Mouse (Mus musculus): ENCODE measurements at regions not wholly inside any gene's neighbourhood (a gene's known extent, or its start where the extent isn't known, plus 50 kb on each side); places are given as distances from the start of the nearest gene placed in this dataset.

- TF ChIP-seq CTCF (IDR thresholded peaks at IDR 0.05; ENCODE audit: insufficient read depth, low read depth, low read length) (no peak), POLR2A (IDR thresholded peaks at IDR 0.05; ENCODE audit: insufficient read depth, low read depth, low read length) (no peak)
Observed at GRCm38 (mm10) chr5:28611885-28612284, 144.8 kb upstream of the Shh start.

All from olfactory bulb, adult 2 months (tissue).